Mouse (Mus musculus): ENCODE measurements at regions not wholly inside any gene's neighbourhood (a gene's known extent, or its start where the extent isn't known, plus 50 kb on each side); places are given as distances from the start of the nearest gene placed in this dataset.

GRCm38 (mm10) chr11:84592715-84593339, 67.5 kb upstream of the Lhx1 start:
- Histone ChIP-seq H3K9me3 (ENCODE audit: control insufficient read depth) (no peaks in the 10 kb centered on the region), H3K36me3 (ENCODE audit: control insufficient read depth, insufficient read depth) (no peaks in the 10 kb centered on the region), H3K4me2 (replicated peaks; ENCODE audit: low read depth) (no peak overlapping the region), H3K27me3 (replicated peaks; ENCODE audit: control insufficient read depth, insufficient read depth, low read length) (no peaks in the 10 kb centered on the region), H3K9ac (ENCODE audit: low read depth, low read length) (no peak overlapping the region), H3K27ac (ENCODE audit: low read depth, low read length) (no peak overlapping the region), H3K4me1 (replicated peaks; ENCODE audit: control insufficient read depth, insufficient read depth, low read length) (no peaks in the 10 kb centered on the region), H3K4me3 (ENCODE audit: low read depth, low read length) (no peak overlapping the region)
- TF ChIP-seq CTCF (IDR thresholded peaks at IDR 0.05; ENCODE audit: low read depth), result no peak
- no peak for ATAC-seq
- WGBS, result 33% methylated on average over 6 of the region's 6 CpGs

GRCm38 (mm10) chr11:84587107-84587506, 61.8 kb upstream of the Lhx1 start:
- Histone ChIP-seq H3K4me3 (ENCODE audit: low read depth, low read length) (no peak overlapping the region), H3K27me3 (replicated peaks; ENCODE audit: control insufficient read depth, insufficient read depth, low read length) (no peaks in the 10 kb centered on the region), H3K27ac (ENCODE audit: low read depth, low read length) (no peak overlapping the region), H3K4me1 (replicated peaks; ENCODE audit: control insufficient read depth, insufficient read depth, low read length) (no peaks in the 10 kb centered on the region), H3K4me2 (replicated peaks; ENCODE audit: low read depth) (no peak overlapping the region), H3K9me3 (ENCODE audit: control insufficient read depth) (no peaks in the 10 kb centered on the region), H3K36me3 (ENCODE audit: control insufficient read depth, insufficient read depth) (no peaks in the 10 kb centered on the region), H3K9ac (ENCODE audit: low read depth, low read length) (no peak overlapping the region)
- WGBS, result 48% methylated on average over 14 of the region's 14 CpGs
- no peak for ATAC-seq
- TF ChIP-seq CTCF (IDR thresholded peaks at IDR 0.05; ENCODE audit: low read depth), result no peak

DNA sequence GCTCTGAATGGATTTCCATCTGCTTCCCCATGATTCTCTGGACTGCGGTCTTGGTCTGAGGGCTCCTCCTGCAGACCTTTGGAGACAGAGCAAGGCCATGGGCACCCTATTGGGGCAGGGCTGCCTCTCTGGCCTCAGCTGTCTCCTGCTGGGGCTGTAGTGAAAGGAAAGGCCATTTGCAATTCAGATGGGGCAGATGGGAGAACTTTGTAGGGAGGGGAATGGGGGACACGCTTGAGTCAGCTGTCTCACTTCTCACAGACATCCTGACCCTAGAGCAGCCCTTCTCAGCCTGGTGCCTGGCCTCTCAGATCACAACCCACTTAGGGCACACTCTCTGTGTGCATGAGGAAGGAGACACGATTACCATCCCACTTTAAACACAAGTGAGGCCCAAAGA, 60.3 kb upstream of the Lhx1 start:
- WGBS, result 52% methylated on average over 3 of the region's 3 CpGs
- Histone ChIP-seq H3K4me3 (ENCODE audit: low read depth, low read length) (no peak overlapping the region), H3K4me2 (replicated peaks; ENCODE audit: low read depth) (no peak overlapping the region), H3K36me3 (ENCODE audit: control insufficient read depth, insufficient read depth) (no peaks in the 10 kb centered on the region), H3K9ac (ENCODE audit: low read depth, low read length) (no peak overlapping the region), H3K9me3 (ENCODE audit: control insufficient read depth) (no peaks in the 10 kb centered on the region), H3K4me1 (replicated peaks; ENCODE audit: control insufficient read depth, insufficient read depth, low read length) (no peaks in the 10 kb centered on the region), H3K27ac (ENCODE audit: low read depth, low read length) (no peak overlapping the region), H3K27me3 (replicated peaks; ENCODE audit: control insufficient read depth, insufficient read depth, low read length) (no peaks in the 10 kb centered on the region)
- TF ChIP-seq CTCF (IDR thresholded peaks at IDR 0.05; ENCODE audit: low read depth), result no peak
- ATAC-seq, result no peak

DNA sequence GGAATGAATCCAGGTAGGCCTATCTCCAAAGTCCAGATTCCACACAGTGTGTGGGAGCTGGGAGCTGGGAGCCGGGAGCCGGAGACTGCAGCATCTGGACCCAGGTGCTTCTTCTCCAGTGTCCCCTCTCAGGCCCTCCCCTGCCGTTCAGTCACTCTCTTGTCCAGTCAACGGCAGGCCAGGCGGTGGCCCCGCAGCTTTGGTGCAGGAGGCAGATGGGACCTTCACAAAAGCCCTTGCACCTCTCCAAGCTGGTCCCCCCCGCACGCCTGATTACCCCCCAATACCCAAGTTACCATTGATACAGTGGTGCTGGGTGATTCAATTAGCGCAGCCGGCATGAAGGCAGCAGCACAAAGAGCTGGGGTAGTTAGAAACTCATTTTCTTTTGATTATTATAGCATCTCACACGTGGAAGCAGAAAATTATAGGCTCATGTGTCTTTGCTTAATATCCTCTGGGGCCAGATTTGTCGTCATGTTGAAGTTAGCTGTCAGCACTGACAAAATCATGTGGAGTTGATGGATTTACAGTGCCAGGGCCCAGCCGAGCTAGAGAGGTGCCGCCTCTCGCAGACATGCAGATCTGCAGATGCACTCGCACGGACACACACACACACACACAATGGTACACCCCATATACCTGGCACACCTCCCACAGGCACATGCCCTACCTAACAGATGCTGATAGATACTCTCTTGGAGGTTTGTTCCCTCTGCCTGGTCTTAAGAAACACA, 53.6 kb upstream of the Lhx1 start:
- WGBS, result 76% methylated on average over 17 of the region's 17 CpGs
- no peak overlapping the region for H3K27ac ChIP-seq (ENCODE audit: low read depth, low read length)
- no peaks in the 10 kb centered on the region for H3K27me3 ChIP-seq (replicated peaks; ENCODE audit: control insufficient read depth, insufficient read depth, low read length)
- H3K36me3 ChIP-seq (ENCODE audit: control insufficient read depth, insufficient read depth), result no peaks in the 10 kb centered on the region
- TF ChIP-seq CTCF (IDR thresholded peaks at IDR 0.05; ENCODE audit: low read depth), result no peak
- no peaks in the 10 kb centered on the region for H3K4me1 ChIP-seq (replicated peaks; ENCODE audit: control insufficient read depth, insufficient read depth, low read length)
- H3K9me3 ChIP-seq (ENCODE audit: control insufficient read depth), result no peaks in the 10 kb centered on the region
- H3K9ac ChIP-seq (ENCODE audit: low read depth, low read length), result no peak overlapping the region
- ATAC-seq, result no peak
- H3K4me2 ChIP-seq (replicated peaks; ENCODE audit: low read depth), result no peak overlapping the region
- no peak overlapping the region for H3K4me3 ChIP-seq (ENCODE audit: low read depth, low read length)

All from intestine, postnatal 0 days (tissue).